Mouse (Mus musculus): Measurements from ENCODE around the gene Fbxw5. TPM values are rescaled to one million over a fixed set of nuclear protein-coding genes. Genes with fewer than 3 reads are reported as not detected.

Gene Fbxw5
- total and polyA plus RNA-seq, 3 experiments = 34.3 to 40.4 (median 37.4) TPM

DNA sequence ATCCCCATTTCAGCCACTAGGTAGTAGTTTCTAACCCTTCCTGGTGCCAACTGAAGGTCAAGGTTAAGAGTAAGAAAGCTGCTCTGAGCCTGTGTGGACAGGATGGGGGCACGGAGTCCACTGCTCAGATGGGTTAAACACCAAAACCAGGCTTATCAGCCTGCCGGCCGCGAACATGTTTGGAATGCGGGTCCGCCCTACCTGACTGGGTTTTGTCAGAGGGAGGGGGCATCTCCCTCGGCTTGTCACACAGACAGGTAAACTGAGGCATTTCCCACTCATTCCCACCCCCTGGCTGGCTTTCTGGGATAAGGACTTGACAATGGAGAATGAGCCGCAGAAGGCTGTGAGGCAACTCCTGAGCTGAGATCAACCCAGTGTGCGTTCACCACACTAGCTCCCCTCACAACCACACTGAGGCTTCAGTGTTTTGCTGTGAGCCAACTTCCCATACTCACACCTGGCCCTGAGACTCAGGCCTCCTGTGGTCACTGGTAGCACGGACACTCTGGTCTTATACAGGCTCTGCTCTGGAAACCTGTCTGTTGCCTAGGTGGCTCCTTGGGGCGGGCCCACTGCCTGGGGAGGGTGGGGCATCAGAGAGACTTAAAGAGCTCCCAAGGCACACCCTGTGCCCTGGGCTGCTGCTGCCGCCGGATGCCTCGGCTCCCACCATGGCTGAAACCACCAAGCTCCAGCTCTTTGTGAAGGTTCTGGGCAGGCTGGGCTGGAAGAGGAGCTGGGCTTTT lies 44.2 kb upstream of the Fbxw5 start, which contains the start of gene Clic3:
Clic3 (plus strand) TSS at position 634 of the 749 bp plus-strand sequence.
- dilution Hi-C loops (cut with MboI; ENCODE audit: extremely low pct_ligation_motif_present, extremely low pct_unique_long_range_greater_than_20kb, low sequenced_read_pairs) (no loop called here), in situ Hi-C loops (cut with MboI; ENCODE audit: low pct_ligation_motif_present, low pct_unique_long_range_greater_than_20kb, low sequenced_read_pairs) (no loop called here)
- no peak within 1 kb of the TSS for H3K4me2 ChIP-seq (ENCODE audit: insufficient read depth, low read depth, poor library complexity, severe bottlenecking)
- no peak within 1 kb of the TSS for H3K9ac ChIP-seq (ENCODE audit: insufficient read depth, low read depth)
- H3K4me3 ChIP-seq (replicated peaks in 1 of 3; ENCODE audit: low read depth in 2 of 3, low read length in 2 of 3, poor library complexity in 1 of 3) = no peak within 1 kb of the TSS
- peaks cover 4 to 17% of the 10 kb centered on the region in 2 experiments for H3K4me1 ChIP-seq (ENCODE audit: control insufficient read depth in 1 of 2, insufficient read depth in 2 of 2)
- no peak for DNase-seq (ENCODE audit: extremely low read depth)
- peaks cover 11 to 29% of the 10 kb centered on the region in 2 experiments for H3K36me3 ChIP-seq (replicated peaks in 1 of 2; ENCODE audit: control insufficient read depth in 1 of 2, insufficient read depth in 1 of 2, low read length in 1 of 2)
- H3K79me2 ChIP-seq (replicated peaks; ENCODE audit: control insufficient read depth, extremely low read depth, insufficient read depth, poor library complexity, severe bottlenecking) = peaks cover 2% of the 10 kb centered on the region; the same call in 1 of the 2 replicates
- no peaks in the 10 kb centered on the region for H3K9me3 ChIP-seq (replicated peaks; ENCODE audit: low read length)
- H3K27ac ChIP-seq (ENCODE audit: insufficient read depth, low read depth) = no peak within 1 kb of the TSS
- H3K27me3 ChIP-seq (replicated peaks) = no peaks in the 10 kb centered on the region
- TF ChIP-seq MAX (IDR thresholded peaks at IDR 0.05; ENCODE audit: low read length) = no peak
- TF ChIP-seq JUND (conservative IDR thresholded peaks at IDR 0.05; ENCODE audit: low read depth, low read length) = no peak
- TF ChIP-seq BHLHE40 (IDR thresholded peaks at IDR 0.05; ENCODE audit: low read depth, low read length) = no peak
- TF ChIP-seq USF1 (IDR thresholded peaks at IDR 0.05; ENCODE audit: low read depth, low read length) = no peak
- TF ChIP-seq ZKSCAN1 (IDR thresholded peaks at IDR 0.05; ENCODE audit: borderline replicate concordance, low read depth, low read length) = no peak
- no peak for TF ChIP-seq CHD2 (IDR thresholded peaks at IDR 0.05; ENCODE audit: low read length)
- no peak for TF ChIP-seq GABPA (IDR thresholded peaks at IDR 0.05; ENCODE audit: insufficient replicate concordance, low read depth, low read length)
- TF ChIP-seq EP300 (IDR thresholded peaks at IDR 0.05; ENCODE audit: low read length) = no peak
- no peak for TF ChIP-seq ZC3H11A (IDR thresholded peaks at IDR 0.05; ENCODE audit: low read depth, low read length)
- TF ChIP-seq RAD21 (IDR thresholded peaks at IDR 0.05; ENCODE audit: low read depth, low read length) = no peak
- no peak for TF ChIP-seq MXI1 (IDR thresholded peaks at IDR 0.05; ENCODE audit: low read depth, low read length)
- no peak for TF ChIP-seq ZMIZ1 (IDR thresholded peaks at IDR 0.05; ENCODE audit: low read depth, low read length)
- no peak for TF ChIP-seq PAX5 (IDR thresholded peaks at IDR 0.05; ENCODE audit: low read length)
- TF ChIP-seq POLR2AphosphoS2 (IDR thresholded peaks at IDR 0.05; ENCODE audit: low read depth, low read length) = no peak
- no peak for TF ChIP-seq POLR2A (IDR thresholded peaks at IDR 0.05; ENCODE audit: low read depth, low read length)
- no peak for TF ChIP-seq KAT2A (IDR thresholded peaks at IDR 0.05; ENCODE audit: insufficient replicate concordance, low read length)
- TF ChIP-seq JUN (IDR thresholded peaks at IDR 0.05; ENCODE audit: insufficient read depth, low read depth, low read length) = no peak
- no peak for TF ChIP-seq SIN3A (IDR thresholded peaks at IDR 0.05; ENCODE audit: low read length)
- TF ChIP-seq MAFK (IDR thresholded peaks at IDR 0.05; ENCODE audit: insufficient replicate concordance, low read length) = no peak

All from CH12.LX (cell line).